Mouse (Mus musculus): ENCODE results near the gene Fgfr1op.

DNA sequence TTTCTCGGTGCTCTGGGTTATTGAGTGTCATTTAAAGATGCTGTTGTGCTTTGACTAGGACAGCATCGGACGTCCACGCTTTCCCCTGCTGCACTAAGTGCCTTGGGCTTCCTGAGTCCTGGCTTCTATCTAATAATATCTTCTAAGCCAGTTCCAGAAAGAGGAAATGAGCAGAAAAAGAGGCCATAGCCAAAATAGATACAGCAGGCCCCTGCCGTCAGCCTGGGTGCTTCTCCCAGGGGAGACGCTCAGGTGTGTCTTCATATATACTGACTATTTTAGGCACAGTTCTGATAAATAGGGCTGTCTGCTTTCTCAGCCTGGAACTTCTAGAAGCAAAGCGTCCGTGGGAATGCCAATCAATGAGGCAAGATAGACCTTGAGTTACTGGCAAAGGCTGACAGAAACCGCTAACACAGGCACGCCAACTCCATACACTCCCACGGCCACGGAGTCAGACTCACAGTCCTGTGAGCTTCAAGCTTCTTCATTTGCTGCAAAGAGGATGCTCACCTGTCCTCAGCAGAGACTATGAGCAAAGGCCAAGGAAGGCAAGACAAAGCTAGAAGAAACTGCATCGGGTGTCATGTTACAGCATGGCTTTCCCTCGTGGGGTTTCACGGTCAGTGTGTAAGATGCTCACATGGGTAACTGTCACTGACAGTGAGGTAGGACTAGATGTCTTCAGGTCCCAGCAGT, 72.9 kb downstream of the Fgfr1op start:
- no peak for TF ChIP-seq POLR2A (IDR thresholded peaks at IDR 0.05; ENCODE audit: borderline replicate concordance, extremely low read depth, low read depth, low read length)
- TF ChIP-seq CTCF (IDR thresholded peaks at IDR 0.05; ENCODE audit: insufficient read depth, low read length), result no peak

Data from lung, adult 2 months (tissue).